Mouse (Mus musculus): ENCODE results near the gene Gdpd5. TPM values are rescaled to one million over a fixed set of nuclear protein-coding genes. Genes with fewer than 3 reads are reported as not detected.
A peak's percentile ranks its signal among the peaks of the same experiment; 100 is the strongest.

Gene Gdpd5
- polyA plus RNA-seq, 1 experiment from 2014 or later: 39.9 TPM

DNA sequence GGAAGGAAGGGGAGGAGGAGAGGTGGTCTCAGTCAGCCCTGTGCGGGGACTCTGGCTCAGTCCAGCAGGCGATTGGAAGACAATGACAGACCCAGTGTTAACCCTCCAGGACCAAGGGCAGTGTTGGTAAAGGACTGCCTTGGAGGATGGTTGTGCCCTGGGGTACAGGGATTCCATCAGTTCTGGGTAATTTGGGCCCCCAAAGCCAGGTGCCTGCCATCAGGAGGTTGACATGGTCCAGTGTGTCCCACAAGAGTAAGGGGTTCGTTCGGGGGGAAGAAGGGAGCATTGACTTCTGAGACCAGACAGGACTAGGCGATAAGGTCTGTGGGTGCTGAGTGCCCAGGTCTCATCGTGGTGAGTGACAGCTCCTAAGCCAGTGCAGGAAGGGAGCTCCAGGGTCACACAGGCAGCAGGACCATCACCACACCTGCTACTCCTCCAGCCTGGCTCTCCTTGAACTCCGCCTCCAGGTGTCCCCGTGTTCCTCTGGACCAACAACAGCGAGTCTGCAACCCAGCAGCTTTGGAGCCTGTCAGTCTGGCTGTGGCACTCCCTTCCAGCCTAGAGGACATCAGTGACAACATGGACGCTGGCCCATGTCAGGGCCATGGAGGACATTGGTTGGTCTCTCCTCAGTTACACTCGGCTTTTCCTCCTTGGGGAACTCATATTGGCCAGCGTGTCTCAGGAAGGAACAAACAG lies 23.0 kb downstream of the Gdpd5 start:
- Histone ChIP-seq H3K9me3 (ENCODE audit: control insufficient read depth, low read length) (no peaks in the 10 kb centered on the region), H3K4me3 (ENCODE audit: low read depth, low read length) (no peak overlapping the region), H3K4me2 (ENCODE audit: low read depth) (no peak overlapping the region), H3K27ac (ENCODE audit: low read depth, low read length) (no peak overlapping the region), H3K27me3 (ENCODE audit: control insufficient read depth, insufficient read depth, low read length) (no peaks in the 10 kb centered on the region), H3K4me1 (ENCODE audit: control insufficient read depth, insufficient read depth, low read length) (0 out of 2 replicates have a peak, but pooled peaks cover 2% of the 10 kb centered on the region), H3K9ac (ENCODE audit: low read length) (no peak overlapping the region), H3K36me3 (ENCODE audit: control insufficient read depth, insufficient read depth, low read length) (no peaks in the 10 kb centered on the region)
- ATAC-seq (ENCODE audit: insufficient read depth, low FRiP score, low TSS enrichment) (no peak), DNase-seq (ENCODE audit: low spot score) (no peak)
- WGBS: 83% methylated on average over 12 of the region's 12 CpGs

DNA sequence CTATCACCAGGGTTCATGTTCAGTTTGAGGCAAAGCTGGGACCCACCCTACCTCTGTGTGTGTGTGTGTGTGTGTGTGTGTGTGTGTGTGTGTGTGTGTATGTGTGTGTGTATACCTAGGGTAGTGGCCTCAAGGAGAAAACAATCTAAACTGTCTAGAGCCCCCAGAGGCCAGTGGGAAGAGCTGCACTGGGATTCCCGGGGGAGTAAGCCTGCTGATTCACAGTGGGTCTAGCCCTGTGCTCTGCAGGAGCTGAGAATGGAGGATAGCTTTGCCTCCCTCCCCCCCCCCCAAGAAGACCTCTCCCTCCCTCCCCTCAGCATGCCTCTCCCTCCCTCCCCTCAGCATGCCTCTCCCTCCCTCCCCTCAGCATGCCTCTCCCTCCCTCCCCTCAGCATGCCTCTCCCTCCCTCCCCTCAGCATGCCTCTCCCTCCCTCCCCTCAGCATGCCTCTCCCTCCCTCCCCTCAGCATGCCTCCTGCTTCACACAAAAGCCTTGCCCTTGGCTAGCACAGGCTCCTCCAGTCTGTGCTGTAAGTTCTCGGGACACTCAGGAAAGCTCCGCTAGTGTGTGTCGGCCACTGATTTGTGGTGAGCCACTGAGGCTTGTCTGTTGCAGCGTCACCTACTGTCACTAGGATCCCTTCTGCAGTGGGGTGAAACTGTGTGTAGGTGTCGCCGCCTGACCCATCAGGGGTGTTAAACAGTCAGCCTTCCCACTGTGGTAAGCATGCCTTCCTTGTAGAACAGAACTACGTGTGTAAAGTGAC lies 24.4 kb downstream of the Gdpd5 start:
- H3K27me3 ChIP-seq (ENCODE audit: control insufficient read depth, insufficient read depth, low read length): no peaks in the 10 kb centered on the region
- H3K9ac ChIP-seq (ENCODE audit: low read length): no peak overlapping the region
- H3K9me3 ChIP-seq (ENCODE audit: control insufficient read depth, low read length): no peaks in the 10 kb centered on the region
- ATAC-seq (ENCODE audit: insufficient read depth, low FRiP score, low TSS enrichment) (no peak), DNase-seq (ENCODE audit: low spot score) (no peak)
- H3K4me2 ChIP-seq (ENCODE audit: low read depth): no peak overlapping the region
- WGBS: 13% methylated on average over 8 of the region's 8 CpGs
- no peak overlapping the region for H3K27ac ChIP-seq (ENCODE audit: low read depth, low read length)
- H3K4me1 ChIP-seq (ENCODE audit: control insufficient read depth, insufficient read depth, low read length): 0 out of 2 replicates have a peak, but pooled peaks cover 2% of the 10 kb centered on the region
- no peak overlapping the region for H3K4me3 ChIP-seq (ENCODE audit: low read depth, low read length)
- H3K36me3 ChIP-seq (ENCODE audit: control insufficient read depth, insufficient read depth, low read length): no peaks in the 10 kb centered on the region; the same call in 1 of the 2 replicates

DNA sequence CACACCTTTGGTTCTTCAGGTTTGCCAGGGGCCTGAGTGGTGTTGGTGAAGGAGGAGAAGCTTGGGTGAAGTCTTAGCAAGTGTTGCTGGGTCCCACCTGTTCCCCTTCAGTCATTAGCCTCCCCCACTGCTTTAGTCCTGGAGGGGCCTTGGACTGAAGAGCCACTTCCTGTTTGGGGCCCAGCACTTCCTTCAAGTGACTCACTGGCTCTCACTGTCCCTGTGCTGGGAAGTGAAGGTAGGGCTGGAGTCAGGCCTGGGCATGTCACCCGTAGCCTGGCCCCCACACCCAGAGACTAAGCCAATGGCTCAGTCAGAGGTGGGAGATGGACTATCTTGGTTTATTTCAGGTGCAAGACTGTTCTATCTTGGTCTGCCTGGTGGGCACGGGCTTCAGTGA lies 26.4 kb downstream of the Gdpd5 start:
- DNase-seq (ENCODE audit: low spot score) (no peak), ATAC-seq (ENCODE audit: insufficient read depth, low FRiP score, low TSS enrichment) (no peak)
- Histone ChIP-seq H3K27me3 (ENCODE audit: control insufficient read depth, insufficient read depth, low read length) (no peaks in the 10 kb centered on the region), H3K9ac (ENCODE audit: low read length) (no peak overlapping the region), H3K4me3 (ENCODE audit: low read depth, low read length) (no peak overlapping the region), H3K9me3 (ENCODE audit: control insufficient read depth, low read length) (no peaks in the 10 kb centered on the region), H3K27ac (ENCODE audit: low read depth, low read length) (no peak overlapping the region), H3K4me1 (ENCODE audit: control insufficient read depth, insufficient read depth, low read length) (0 out of 2 replicates have a peak, but pooled peaks cover 6% of the 10 kb centered on the region), H3K4me2 (ENCODE audit: low read depth) (no peak overlapping the region), H3K36me3 (ENCODE audit: control insufficient read depth, insufficient read depth, low read length) (no peaks in the 10 kb centered on the region; the same call in 1 of the 2 replicates)
- 86% methylated on average over 2 of the region's 2 CpGs for WGBS

DNA sequence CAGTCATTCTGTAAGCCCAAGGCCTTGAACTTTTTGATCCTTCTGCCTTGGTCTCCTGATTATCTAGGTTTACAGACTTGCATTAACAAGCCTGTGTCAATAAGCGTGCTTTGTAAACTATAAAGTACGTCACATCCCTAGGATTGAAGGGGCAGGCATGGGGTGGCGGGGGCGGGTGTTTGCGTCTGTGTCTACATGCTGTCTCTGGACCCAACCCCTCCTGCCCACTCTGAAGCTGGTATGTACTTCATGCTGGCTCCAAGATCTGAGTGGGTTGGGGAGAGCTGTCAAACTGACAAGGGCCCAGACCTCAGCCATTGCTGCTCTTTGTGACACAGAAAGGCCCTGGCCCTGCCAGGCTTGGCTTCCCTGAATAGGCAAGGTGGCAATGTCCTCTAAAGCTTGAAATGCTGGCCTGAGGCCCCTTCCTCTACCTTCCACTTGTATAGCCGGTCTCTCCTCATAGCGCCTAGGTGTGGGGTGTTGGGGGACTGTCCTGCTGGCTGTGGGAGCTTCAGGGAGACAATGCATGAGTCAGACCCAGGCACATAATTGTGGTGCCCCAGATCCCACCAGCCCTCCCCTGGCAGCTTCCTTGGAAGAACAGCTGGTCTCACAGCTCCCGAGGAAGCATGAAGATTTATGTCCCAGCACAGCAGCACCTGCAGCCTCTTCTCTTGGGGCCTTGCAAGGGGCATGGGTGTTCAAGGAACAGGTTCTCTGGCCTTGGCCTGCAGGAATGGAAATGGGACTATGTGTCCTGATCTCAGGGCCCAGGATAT lies 28.4 kb downstream of the Gdpd5 start:
- no peak overlapping the region for H3K27ac ChIP-seq (ENCODE audit: low read depth, low read length)
- 0 out of 2 replicates have a peak, but pooled peaks cover 6% of the 10 kb centered on the region for H3K4me1 ChIP-seq (ENCODE audit: control insufficient read depth, insufficient read depth, low read length)
- H3K27me3 ChIP-seq (ENCODE audit: control insufficient read depth, insufficient read depth, low read length): no peaks in the 10 kb centered on the region
- ATAC-seq (ENCODE audit: insufficient read depth, low FRiP score, low TSS enrichment) (no peak), DNase-seq (ENCODE audit: low spot score) (no peak)
- H3K36me3 ChIP-seq (ENCODE audit: control insufficient read depth, insufficient read depth, low read length): no peaks in the 10 kb centered on the region; the same call in 1 of the 2 replicates
- no peaks in the 10 kb centered on the region for H3K9me3 ChIP-seq (ENCODE audit: control insufficient read depth, low read length)
- no peak overlapping the region for H3K4me2 ChIP-seq (ENCODE audit: low read depth)
- H3K4me3 ChIP-seq (ENCODE audit: low read depth, low read length): no peak overlapping the region
- H3K9ac ChIP-seq (ENCODE audit: low read length): no peak overlapping the region
- WGBS: 68% methylated on average over 8 of the region's 8 CpGs

DNA sequence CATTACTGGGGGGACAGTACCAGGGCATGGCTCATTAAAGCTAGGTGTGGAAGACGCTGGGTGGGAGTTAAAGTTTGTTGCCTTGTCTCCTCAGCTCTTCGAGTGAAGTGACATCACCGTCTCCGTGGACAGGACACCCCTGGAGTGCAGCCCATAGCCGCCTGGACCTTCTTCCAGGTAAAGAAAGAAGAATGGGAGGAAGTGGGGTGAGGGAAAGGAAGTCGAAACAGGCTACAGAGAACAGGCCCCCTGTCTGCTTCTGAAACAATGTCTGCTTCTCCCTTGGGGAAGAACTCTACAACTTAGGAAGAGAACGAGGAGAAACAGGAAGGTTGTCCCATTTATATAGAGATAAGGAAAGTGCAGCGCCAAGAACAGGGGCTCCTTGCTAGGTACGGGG lies 29.1 kb downstream of the Gdpd5 start:
- no peak overlapping the region for H3K4me2 ChIP-seq (ENCODE audit: low read depth)
- H3K9ac ChIP-seq (ENCODE audit: low read length): no peak overlapping the region
- DNase-seq (ENCODE audit: low spot score) (no peak), ATAC-seq (ENCODE audit: insufficient read depth, low FRiP score, low TSS enrichment) (no peak)
- 75% methylated on average over 9 of the region's 9 CpGs for WGBS
- 0 out of 2 replicates have a peak overlapping the region, but pooled peaks have one; percentile 14 for H3K27ac ChIP-seq (ENCODE audit: low read depth, low read length)
- no peaks in the 10 kb centered on the region for H3K27me3 ChIP-seq (ENCODE audit: control insufficient read depth, insufficient read depth, low read length)
- H3K9me3 ChIP-seq (ENCODE audit: control insufficient read depth, low read length): no peaks in the 10 kb centered on the region
- H3K36me3 ChIP-seq (ENCODE audit: control insufficient read depth, insufficient read depth, low read length): no peaks in the 10 kb centered on the region; the same call in 1 of the 2 replicates
- H3K4me1 ChIP-seq (ENCODE audit: control insufficient read depth, insufficient read depth, low read length): 0 out of 2 replicates have a peak, but pooled peaks cover 6% of the 10 kb centered on the region
- H3K4me3 ChIP-seq (ENCODE audit: low read depth, low read length): no peak overlapping the region

GRCm38 (mm10) chr7:99411047-99411779 lies 30.0 kb downstream of the Gdpd5 start:
- no peak for DNase-seq (ENCODE audit: low spot score)

GRCm38 (mm10) chr7:99415045-99415444 lies 33.8 kb downstream of the Gdpd5 start:
- Histone ChIP-seq H3K9ac (ENCODE audit: low read length) (no peak overlapping the region), H3K9me3 (ENCODE audit: control insufficient read depth, low read length) (no peaks in the 10 kb centered on the region), H3K27me3 (ENCODE audit: control insufficient read depth, insufficient read depth, low read length) (no peaks in the 10 kb centered on the region), H3K36me3 (ENCODE audit: control insufficient read depth, insufficient read depth, low read length) (no peaks in the 10 kb centered on the region; the same call in 1 of the 2 replicates), H3K4me3 (ENCODE audit: low read depth, low read length) (no peak overlapping the region), H3K4me2 (ENCODE audit: low read depth) (no peak overlapping the region), H3K27ac (ENCODE audit: low read depth, low read length) (no peak overlapping the region), H3K4me1 (ENCODE audit: control insufficient read depth, insufficient read depth, low read length) (0 out of 2 replicates have a peak, but pooled peaks cover 4% of the 10 kb centered on the region)
- ATAC-seq (ENCODE audit: insufficient read depth, low FRiP score, low TSS enrichment): no peak
- no peak for DNase-seq (ENCODE audit: low spot score)
- 76% methylated on average over 4 of the region's 4 CpGs for WGBS

More at GRCm38 (mm10) chr7:99411047-99411779, 30.0 kb downstream of the Gdpd5 start:
- Histone ChIP-seq H3K9me3 (ENCODE audit: control insufficient read depth, low read length) (no peaks in the 10 kb centered on the region), H3K4me2 (ENCODE audit: low read depth) (no peak overlapping the region), H3K4me3 (ENCODE audit: low read depth, low read length) (no peak overlapping the region), H3K27me3 (ENCODE audit: control insufficient read depth, insufficient read depth, low read length) (no peaks in the 10 kb centered on the region), H3K9ac (ENCODE audit: low read length) (no peak overlapping the region), H3K36me3 (ENCODE audit: control insufficient read depth, insufficient read depth, low read length) (no peaks in the 10 kb centered on the region; the same call in 1 of the 2 replicates), H3K4me1 (ENCODE audit: control insufficient read depth, insufficient read depth, low read length) (0 out of 2 replicates have a peak, but pooled peaks cover 4% of the 10 kb centered on the region), H3K27ac (ENCODE audit: low read depth, low read length) (no peak overlapping the region)
- 64% methylated on average over 6 of the region's 6 CpGs for WGBS
- no peak for ATAC-seq (ENCODE audit: insufficient read depth, low FRiP score, low TSS enrichment)

GRCm38 (mm10) chr7:99419311-99419710 lies 38.1 kb downstream of the Gdpd5 start:
- Histone ChIP-seq H3K9ac (ENCODE audit: low read length) (no peak overlapping the region), H3K36me3 (ENCODE audit: control insufficient read depth, insufficient read depth, low read length) (no peaks in the 10 kb centered on the region), H3K27me3 (ENCODE audit: control insufficient read depth, insufficient read depth, low read length) (no peaks in the 10 kb centered on the region), H3K4me1 (ENCODE audit: control insufficient read depth, insufficient read depth, low read length) (no peaks in the 10 kb centered on the region; the same call in 1 of the 2 replicates), H3K4me2 (ENCODE audit: low read depth) (no peak overlapping the region), H3K4me3 (ENCODE audit: low read depth, low read length) (no peak overlapping the region), H3K9me3 (ENCODE audit: control insufficient read depth, low read length) (no peaks in the 10 kb centered on the region), H3K27ac (ENCODE audit: low read depth, low read length) (no peak overlapping the region)
- 89% methylated on average over 3 of the region's 3 CpGs for WGBS
- DNase-seq (ENCODE audit: low spot score): no peak
- ATAC-seq (ENCODE audit: insufficient read depth, low FRiP score, low TSS enrichment): no peak
